Mouse (Mus musculus) heart, adult 2 months (tissue): Measurements from ENCODE around the gene Ssh2.

ENCODE experiments used
- CTCF ChIP-seq: fragments of 200-600 bp; IDR thresholded peaks from 2 replicates; pipeline ENCODE4 v1.8.1; 2022; ENCODE audit warnings: antibody characterized with exemption, mild to moderate bottlenecking, moderate library complexity
- EP300 ChIP-seq: fragments of 200-500 bp; IDR thresholded peaks from 2 replicates; pipeline ENCODE4 v1.6.1; 2011; ENCODE audit warnings: low read depth, low read length, control low read depth; ENCODE audit not compliant: insufficient read depth
- POLR2A ChIP-seq: fragments of 200-500 bp; IDR thresholded peaks from 2 replicates; pipeline ENCODE4 v1.6.1; 2011; ENCODE audit warnings: mild to moderate bottlenecking, low read depth, low read length, control low read depth; ENCODE audit not compliant: insufficient read depth

- no peak for TF ChIP-seq POLR2A
- no peak for TF ChIP-seq EP300
- no peak for TF ChIP-seq CTCF
Observed at GRCm38 (mm10) chr11:77440081-77440480, 224.0 kb downstream of the Ssh2 start.
